Mouse (Mus musculus): ENCODE measurements at regions not wholly inside any gene's neighbourhood (a gene's known extent, or its start where the extent isn't known, plus 50 kb on each side); places are given as distances from the start of the nearest gene placed in this dataset.
A peak's percentile ranks its signal among the peaks of the same experiment; 100 is the strongest.

GRCm38 (mm10) chr2:11113191-11113590, 58.7 kb upstream of the Prkcq start:
- no peak overlapping the region for H3K9ac ChIP-seq (replicated peaks)
- 36% methylated on average over 8 of the region's 8 CpGs for WGBS (ENCODE audit: insufficient replicate concordance)
- no peak overlapping the region for H3K4me2 ChIP-seq (ENCODE audit: low read depth, low read length)
- DNase-seq, result peak; percentile 21
- H3K9me3 ChIP-seq (ENCODE audit: low read length), result no peaks in the 10 kb centered on the region
- H3K4me3 ChIP-seq (ENCODE audit: low read depth, low read length), result no peak overlapping the region
- TF ChIP-seq EP300 (IDR thresholded peaks at IDR 0.05; ENCODE audit: low read depth) (no peak), CTCF (IDR thresholded peaks at IDR 0.05; ENCODE audit: low read depth) (peak; percentile 71)
- no peaks in the 10 kb centered on the region for H3K4me1 ChIP-seq (ENCODE audit: insufficient read depth)
- H3K27me3 ChIP-seq (ENCODE audit: insufficient read depth, low read length), result no peaks in the 10 kb centered on the region
- H3K27ac ChIP-seq (ENCODE audit: low read depth), result no peak overlapping the region
- H3K36me3 ChIP-seq (replicated peaks; ENCODE audit: insufficient read depth, low read length), result no peaks in the 10 kb centered on the region
- ATAC-seq, result no peak

GRCm38 (mm10) chr2:11118625-11119024, 53.3 kb upstream of the Prkcq start:
- Histone ChIP-seq H3K4me2 (ENCODE audit: low read depth, low read length) (no peak overlapping the region), H3K36me3 (replicated peaks; ENCODE audit: insufficient read depth, low read length) (no peaks in the 10 kb centered on the region), H3K4me1 (ENCODE audit: insufficient read depth) (no peaks in the 10 kb centered on the region), H3K4me3 (ENCODE audit: low read depth, low read length) (no peak overlapping the region), H3K9ac (replicated peaks) (no peak overlapping the region), H3K27me3 (ENCODE audit: insufficient read depth, low read length) (no peaks in the 10 kb centered on the region), H3K9me3 (ENCODE audit: low read length) (no peaks in the 10 kb centered on the region), H3K27ac (ENCODE audit: low read depth) (no peak overlapping the region)
- ATAC-seq (no peak), DNase-seq (no peak)
- no peak for TF ChIP-seq CTCF (IDR thresholded peaks at IDR 0.05; ENCODE audit: low read depth)
- no peak for TF ChIP-seq EP300 (IDR thresholded peaks at IDR 0.05; ENCODE audit: low read depth)
- 60% methylated on average over 1 of the region's 1 CpGs for WGBS (ENCODE audit: insufficient replicate concordance)

- no peaks in the 10 kb centered on the region for H3K36me3 ChIP-seq (replicated peaks; ENCODE audit: insufficient read depth, low read length)
- no peaks in the 10 kb centered on the region for H3K4me1 ChIP-seq (ENCODE audit: insufficient read depth)
- DNase-seq (no peak), ATAC-seq (no peak)
- no peak overlapping the region for H3K27ac ChIP-seq (ENCODE audit: low read depth)
- no peak overlapping the region for H3K9ac ChIP-seq (replicated peaks)
- H3K9me3 ChIP-seq (ENCODE audit: low read length), result no peaks in the 10 kb centered on the region
- H3K4me2 ChIP-seq (ENCODE audit: low read depth, low read length), result no peak overlapping the region
- no peaks in the 10 kb centered on the region for H3K27me3 ChIP-seq (ENCODE audit: insufficient read depth, low read length)
- no peak overlapping the region for H3K4me3 ChIP-seq (ENCODE audit: low read depth, low read length)
- 48% methylated on average over 9 of the region's 9 CpGs for WGBS (ENCODE audit: insufficient replicate concordance)
- TF ChIP-seq EP300 (IDR thresholded peaks at IDR 0.05; ENCODE audit: low read depth), result no peak
- TF ChIP-seq CTCF (IDR thresholded peaks at IDR 0.05; ENCODE audit: low read depth), result no peak
Observed at GRCm38 (mm10) chr2:11119301-11119700, 52.6 kb upstream of the Prkcq start.

All from liver, postnatal 0 days (tissue).